Mouse (Mus musculus) megakaryocyte, adult 5-6 weeks (primary cell): ENCODE data around the gene Ins1. TPM values are rescaled to one million over a fixed set of nuclear protein-coding genes. Genes with fewer than 3 reads are reported as not detected.

Source experiments
- ATAC-seq: 2 replicates; pipeline ENCODE4 v1.8.0; 2016; ENCODE audit warnings: mild to moderate bottlenecking, inconsistent platforms; ENCODE audit not compliant: poor library complexity, severe bottlenecking
- total RNA-seq, 2 experiments: library from RNA; stranded (forward) in 1 of 2; stranded (reverse) in 1 of 2; fragments of 153-499, 151-499 nt in 1 of 2; fragments of 221-1000, 200-1000 nt in 1 of 2; gene quantifications; 2 replicates each; pipeline versions ENCODE4 v1.2.3 to v1.2.4; 2015 to 2017

The Ins1 gene
- total RNA-seq (2015) (not detected in 2 replicates), total RNA-seq (2017) (not detected in 2 replicates)

GRCm38 (mm10) chr19:52263997-52264396 lies at the start of gene Ins1:
Gene Ins1, plus strand, starts transcription at chr19:52264297.
- no peak for ATAC-seq
